Mouse (Mus musculus) gastrocnemius, adult 2 months (tissue): ENCODE data around the gene Slu7. TPM values are rescaled to one million over a fixed set of nuclear protein-coding genes. Genes with fewer than 3 reads are reported as not detected.

Experiments
- DNase-seq: peaks from one replicate; pipeline ENCODE4 v3.0.0; 2022
- H3K27ac ChIP-seq: fragments of 200-600 bp; 2 replicates; pipeline ENCODE4 v1.8.1; 2022; ENCODE audit warnings: mild to moderate bottlenecking
- H3K4me3 ChIP-seq: fragments of 200-600 bp; 2 replicates; pipeline ENCODE4 v1.8.1; 2022; ENCODE audit warnings: mild to moderate bottlenecking, moderate library complexity
- CTCF ChIP-seq: fragments of 200-600 bp; IDR thresholded peaks from 2 replicates; pipeline ENCODE4 v1.8.1; 2022; ENCODE audit warnings: antibody characterized with exemption, mild to moderate bottlenecking, moderate library complexity
- intact Hi-C: fragments of 180-260 bp; cut with DNase I; formaldehyde crosslinking; loops from one replicate; pipeline ENCODE4 v1.15.1; 2025
- total RNA-seq, 2 experiments: library from RNA; stranded (reverse); gene quantifications; 2 replicates each; pipeline ENCODE4 v1.2.3; 2021

Slu7 gene
- total RNA-seq, 2 experiments from 2014 or later: 33.1 to 35.7 TPM

DNA sequence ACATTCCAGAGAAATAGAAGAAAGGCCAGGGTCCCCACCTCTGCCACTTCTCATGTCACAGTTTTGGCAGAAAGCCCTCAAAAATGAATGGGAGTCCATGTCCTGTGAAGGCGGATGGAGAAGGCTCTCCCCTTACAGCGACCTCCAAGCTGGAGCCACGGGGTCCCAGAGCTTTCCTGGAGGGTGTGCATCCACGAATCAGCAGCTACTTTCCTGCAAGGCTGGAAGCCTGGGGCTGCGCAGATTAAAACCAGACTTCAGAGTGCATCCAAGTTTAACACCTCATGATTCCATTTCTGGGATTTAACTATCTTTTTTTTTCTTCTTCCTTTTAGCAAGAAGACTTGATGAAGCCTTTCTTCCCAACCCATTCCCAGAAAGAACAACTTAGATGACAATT lies 47.0 kb downstream of the Slu7 start:
- TF ChIP-seq CTCF: no peak
- H3K4me3 ChIP-seq: no peak overlapping the region
- DNase-seq: no peak
- intact Hi-C loops: no loop called here
- H3K27ac ChIP-seq: no peak overlapping the region; the same call in 1 of the 2 replicates

DNA sequence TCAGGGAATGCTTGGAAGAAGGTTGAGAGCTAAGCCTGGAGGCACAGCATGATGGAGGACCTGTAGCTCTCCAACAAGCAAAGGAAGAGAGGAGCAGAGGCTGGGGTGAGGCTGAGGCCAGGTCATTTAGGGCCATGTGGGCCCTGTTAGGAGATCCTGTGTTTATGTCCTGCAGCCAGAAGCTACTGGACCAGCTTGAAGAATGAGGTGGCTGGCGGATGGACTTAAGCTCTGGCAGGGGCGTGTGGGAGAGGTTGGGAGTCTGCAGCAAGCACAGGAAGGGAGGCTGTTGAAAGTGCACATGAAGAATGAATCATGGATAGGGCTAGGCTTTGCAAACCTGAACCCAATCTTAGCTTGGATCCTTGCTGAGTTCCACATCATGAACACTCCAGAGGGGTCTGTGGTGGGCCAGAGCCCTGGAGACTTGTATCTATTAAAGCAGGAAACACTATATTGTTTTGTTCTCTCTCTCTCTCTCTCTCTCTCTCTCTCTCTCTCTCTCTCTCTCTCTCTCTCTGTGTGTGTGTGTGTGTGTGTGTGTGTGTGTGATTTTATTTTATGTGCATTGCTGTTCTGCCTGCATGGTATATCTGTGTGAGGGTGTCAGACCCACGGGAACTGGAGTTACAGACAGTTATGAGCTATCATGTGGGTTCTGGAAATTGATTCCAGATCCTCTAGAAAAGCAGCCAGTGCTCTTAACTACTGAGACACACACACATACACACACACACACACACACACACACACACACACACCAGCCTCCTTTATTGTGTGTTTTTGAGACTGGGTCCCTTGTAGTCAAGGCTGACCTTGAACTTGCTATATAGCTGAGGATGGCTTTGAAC lies 48.4 kb downstream of the Slu7 start:
- Histone ChIP-seq H3K4me3 (no peak overlapping the region), H3K27ac (peak overlapping the region; percentile 40; the same call in 1 of the 2 replicates)
- TF ChIP-seq CTCF: no peak
- DNase-seq: peak; percentile 57
- intact Hi-C loops: no loop called here

DNA sequence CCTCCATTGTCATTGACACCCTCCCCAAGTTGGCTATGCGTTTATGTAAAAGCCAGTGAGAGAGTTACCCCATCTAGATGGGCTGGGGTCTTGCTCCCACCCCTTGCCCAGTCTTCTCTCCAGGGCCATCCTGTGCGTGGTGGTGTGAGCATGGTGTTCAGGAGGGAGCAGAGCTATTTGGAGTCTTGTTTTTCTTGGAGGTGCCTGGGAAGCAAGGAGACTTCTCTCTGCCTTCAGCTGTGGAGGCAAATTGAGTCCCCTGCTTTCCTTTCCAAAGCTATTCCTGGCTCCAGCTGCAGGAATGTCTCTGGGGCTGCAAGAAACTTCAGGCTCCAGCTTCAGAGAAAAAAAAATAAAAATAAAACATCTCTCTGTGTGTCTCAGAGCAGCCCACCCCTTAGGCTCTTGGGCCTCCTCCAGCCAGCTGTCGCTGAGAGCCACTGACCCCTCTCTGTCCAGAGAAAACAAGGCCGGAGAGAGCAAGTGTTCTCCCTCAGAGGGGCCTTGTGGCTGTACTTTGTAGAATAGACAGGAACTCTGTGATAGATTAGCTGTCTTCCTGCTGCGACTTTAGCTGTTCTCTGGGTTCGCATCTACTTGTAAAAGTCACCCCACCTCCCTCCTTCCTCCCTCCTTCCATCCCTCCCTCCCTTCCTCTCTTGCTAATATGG lies 49.7 kb downstream of the Slu7 start:
- Histone ChIP-seq H3K27ac (peak overlapping the region; percentile 66), H3K4me3 (no peak overlapping the region)
- intact Hi-C loops: no loop called here
- peak; percentile 59 for DNase-seq
- TF ChIP-seq CTCF: no peak

DNA sequence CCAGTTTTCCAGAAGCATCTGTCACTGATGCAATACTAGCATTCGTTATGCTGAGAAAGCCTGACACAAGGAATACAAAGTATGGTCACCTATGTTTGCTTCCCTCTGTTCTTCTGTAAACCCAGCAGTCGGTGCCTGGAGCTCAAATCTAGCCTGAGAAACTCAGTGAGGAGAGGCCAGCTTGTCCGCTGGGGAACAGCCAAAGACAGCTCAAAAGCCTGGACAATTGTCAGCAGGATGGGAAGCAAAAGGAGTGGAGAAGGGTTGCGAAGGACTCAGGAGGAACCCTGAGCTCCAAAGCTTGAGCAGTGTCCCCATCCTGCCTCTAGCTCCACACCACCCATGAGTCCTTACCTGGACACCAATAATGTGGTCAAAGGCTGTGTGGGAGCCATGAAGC lies 50.5 kb downstream of the Slu7 start:
- no peak for TF ChIP-seq CTCF
- Histone ChIP-seq H3K4me3 (no peak overlapping the region), H3K27ac (peak overlapping the region; percentile 66)
- DNase-seq: no peak
- intact Hi-C loops: no loop called here

DNA sequence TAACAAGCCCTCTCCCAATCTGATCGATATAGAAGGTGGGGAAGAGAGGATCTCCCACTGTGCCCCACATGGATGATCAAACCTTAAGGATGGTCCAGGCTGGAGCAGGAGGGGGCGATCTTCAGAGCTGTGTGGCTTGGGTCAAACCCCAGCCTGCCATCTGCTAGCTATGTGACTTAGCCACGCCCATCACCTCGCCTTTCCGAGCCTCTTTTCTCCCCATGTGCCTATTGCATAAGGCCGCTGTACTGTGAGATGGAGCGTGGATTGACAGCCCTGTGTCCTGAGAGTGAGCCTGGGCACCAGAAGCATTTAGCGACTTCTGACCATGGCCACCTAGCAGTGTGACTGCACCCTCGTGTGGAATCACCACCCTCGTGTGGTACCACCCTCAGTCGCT lies 51.1 kb downstream of the Slu7 start:
- DNase-seq: no peak
- intact Hi-C loops: no loop called here
- no peak for TF ChIP-seq CTCF
- peak overlapping the region; percentile 66; the same call in 1 of the 2 replicates for H3K27ac ChIP-seq
- no peak overlapping the region for H3K4me3 ChIP-seq

DNA sequence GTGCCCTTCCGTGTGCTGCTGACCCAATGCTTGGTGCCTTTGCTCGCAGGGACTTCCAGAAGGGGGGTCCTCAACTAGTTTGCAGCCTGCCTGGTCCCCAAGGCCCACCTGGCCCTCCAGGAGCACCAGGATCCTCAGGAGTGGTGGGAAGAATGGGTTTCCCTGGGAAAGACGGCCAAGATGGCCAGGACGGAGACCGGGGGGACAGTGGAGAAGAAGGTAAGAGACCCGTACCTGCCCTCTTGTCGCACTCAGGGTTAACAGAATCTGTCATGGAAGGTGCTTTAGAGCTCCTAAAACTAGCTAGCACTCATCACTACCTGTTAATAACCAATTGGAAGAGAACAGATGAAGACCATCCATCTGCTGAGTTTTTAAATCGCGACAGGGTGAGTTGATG lies 52.3 kb downstream of the Slu7 start:
- Histone ChIP-seq H3K27ac (no peak overlapping the region), H3K4me3 (no peak overlapping the region)
- intact Hi-C loops: no loop called here
- TF ChIP-seq CTCF: no peak
- no peak for DNase-seq

DNA sequence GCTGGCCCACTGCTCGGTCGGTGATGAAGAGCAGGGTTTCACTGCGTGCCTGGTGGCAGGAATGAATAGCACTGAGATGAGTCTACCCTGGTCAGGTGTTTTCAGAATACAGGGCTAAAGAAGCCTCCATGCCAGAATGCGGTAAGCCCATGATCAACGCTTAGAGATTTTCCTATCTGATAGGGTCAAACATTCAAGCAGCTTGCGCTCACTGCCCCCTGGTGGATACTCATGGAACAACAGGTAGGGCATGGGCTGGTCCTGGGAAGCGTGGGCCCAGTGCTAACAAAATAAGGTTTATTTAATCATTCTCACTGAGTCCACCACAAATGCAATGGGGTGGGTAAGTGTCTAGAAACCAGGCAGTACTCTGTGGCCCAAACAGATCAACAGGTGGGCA lies 59.1 kb downstream of the Slu7 start:
- DNase-seq: peak; percentile 80
- Histone ChIP-seq H3K27ac (no peak overlapping the region), H3K4me3 (no peak overlapping the region)
- peak; percentile 99 for TF ChIP-seq CTCF
- intact Hi-C loops: loop anchor here (10.0 kb wide), 2 partner anchors 122 to 252 kb away; partner anchors contain the start of gene Ttc1

DNA sequence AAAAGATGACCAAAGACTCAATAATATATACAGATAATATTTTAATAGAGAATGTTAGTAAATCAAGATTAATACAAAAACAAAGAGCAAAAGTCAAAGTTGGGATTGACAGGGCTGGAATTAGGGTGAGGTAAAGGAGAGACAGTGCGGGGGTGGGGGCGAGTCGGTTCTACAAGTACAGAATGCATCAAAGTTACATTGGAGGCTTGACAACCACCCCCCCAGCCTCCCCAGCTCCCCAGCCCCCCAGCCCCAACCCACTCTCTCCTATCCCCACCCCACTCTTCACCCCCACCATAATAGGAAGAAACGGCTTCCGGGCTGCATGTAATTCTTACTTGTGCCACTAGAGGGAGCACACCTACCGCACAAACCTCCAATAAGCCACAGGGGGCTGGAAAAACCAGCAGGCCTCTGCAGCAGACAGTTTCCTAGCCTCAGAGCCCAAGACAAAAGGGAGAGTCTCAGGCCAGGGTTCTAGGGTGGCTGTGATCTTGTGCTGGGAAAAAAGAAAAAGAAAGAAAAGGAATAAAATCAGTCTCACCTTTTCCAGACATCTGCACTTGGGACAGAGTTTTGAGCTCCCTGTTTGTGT lies 60.4 kb downstream of the Slu7 start:
- no peak overlapping the region for H3K4me3 ChIP-seq
- peak; percentile 80 for TF ChIP-seq CTCF
- peak; percentile 71 for DNase-seq
- H3K27ac ChIP-seq: no peak overlapping the region
- intact Hi-C loops: loop anchor here (1.0 to 10.0 kb wide), 3 partner anchors 92 to 251 kb away; partner anchors contain the start of gene Ttc1

DNA sequence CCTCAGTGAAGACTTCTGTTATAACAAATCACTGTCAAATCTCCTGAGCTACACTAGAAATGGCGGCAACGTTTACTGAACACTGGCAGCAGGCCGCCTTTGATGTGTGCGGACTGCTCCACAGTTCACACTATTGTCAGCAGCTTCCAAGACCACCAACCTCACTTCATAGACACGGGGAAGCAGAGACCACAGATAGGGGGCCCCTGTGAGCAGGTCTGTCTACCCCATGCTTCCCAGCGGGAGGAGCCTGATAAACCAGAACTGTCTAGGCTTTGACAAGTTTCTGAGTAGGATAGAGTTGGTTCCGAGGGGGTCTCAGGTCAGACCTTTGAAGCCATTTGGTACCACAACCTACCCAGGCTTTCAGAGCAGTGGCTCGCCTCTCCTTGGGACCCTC lies 61.5 kb downstream of the Slu7 start:
- intact Hi-C loops: loop anchor here (10.0 kb wide), 2 partner anchors 120 to 250 kb away; partner anchors contain the start of gene Ttc1
- DNase-seq: no peak
- TF ChIP-seq CTCF: no peak
- Histone ChIP-seq H3K27ac (no peak overlapping the region), H3K4me3 (no peak overlapping the region)

DNA sequence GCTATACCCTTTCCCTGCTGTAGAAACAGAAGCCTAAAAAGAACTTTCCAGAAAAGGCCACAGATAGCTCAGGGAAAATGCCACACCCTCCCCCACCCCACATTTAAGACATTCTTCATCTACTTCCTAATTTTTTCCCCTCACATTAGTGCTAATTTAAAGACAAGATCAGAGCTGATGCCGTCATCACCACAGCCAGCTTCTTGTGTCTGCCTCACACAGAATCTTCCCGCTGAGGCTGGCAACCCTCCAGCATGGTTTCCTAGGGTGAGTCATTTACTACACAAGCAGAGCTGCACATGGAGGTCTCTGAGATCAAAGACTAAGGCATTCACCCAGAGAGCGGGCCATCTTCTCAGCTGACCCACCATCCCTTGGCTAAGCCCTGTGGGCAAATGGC lies 62.0 kb downstream of the Slu7 start:
- intact Hi-C loops: loop anchor here (10.0 kb wide), 2 partner anchors 119 to 249 kb away; partner anchors contain the start of gene Ttc1
- H3K27ac ChIP-seq: no peak overlapping the region
- DNase-seq: peak; percentile 64
- no peak overlapping the region for H3K4me3 ChIP-seq
- TF ChIP-seq CTCF: no peak

Other genes with a start within 250 kb of the Slu7 start
- 10 to 100 TPM; 45.0 to 60.9 TPM for gene Pttg1, start 7.5 kb upstream of the Slu7 start, total RNA-seq
- gene C1qtnf2, start 40.5 kb downstream of the Slu7 start, total RNA-seq: 1 to 10 TPM; 1.8 to 3.6 TPM
- under 1 TPM in 1 of 2 experiments, not detected in 1; 0.33 TPM for gene Ccnjl, start 95.0 kb downstream of the Slu7 start, total RNA-seq
- not detected for gene 4933415A04Rik, start 153.3 kb downstream of the Slu7 start, total RNA-seq
- not detected for gene Fabp6, start 167.8 kb downstream of the Slu7 start, total RNA-seq
- gene Pwwp2a, start 248.3 kb downstream of the Slu7 start, total RNA-seq: 10 to 100 TPM; 16.0 to 17.9 TPM